Mouse (Mus musculus) CH12.LX (cell line): ENCODE measurements around the gene Ddx42. TPM values are rescaled to one million over a fixed set of nuclear protein-coding genes. Genes with fewer than 3 reads are reported as not detected.

Experiments used
- DNase-seq: peaks from one replicate; pipeline ENCODE4 v3.0.0-alpha.2; 2013; ENCODE audit errors: extremely low read depth
- H3K27ac ChIP-seq: 2 replicates; pipeline ENCODE4 v1.5.1; 2012; ENCODE audit warnings: low read depth, mild to moderate bottlenecking, control low read depth, moderate library complexity; ENCODE audit not compliant: insufficient read depth
- H3K27me3 ChIP-seq: replicated peaks from 2 replicates; pipeline ENCODE3; 2012; ENCODE audit warnings: inconsistent platforms
- H3K36me3 ChIP-seq, 2 experiments: replicated peaks in 1 of 2; 2 replicates each; pipeline versions ENCODE3 to v1.6.1; 2012; ENCODE audit warnings: inconsistent platforms in 1 of 2, low read length in 1 of 2, mild to moderate bottlenecking in 1 of 2, mixed read lengths in 1 of 2, moderate library complexity in 1 of 2; ENCODE audit not compliant: control insufficient read depth in 1 of 2, insufficient read depth in 1 of 2
- H3K4me1 ChIP-seq, 2 experiments: 2 replicates each; pipeline ENCODE4 v1.6.1; 2012; ENCODE audit warnings: inconsistent platforms in 1 of 2, moderate library complexity in 1 of 2; ENCODE audit not compliant: insufficient read depth in 2 of 2, control insufficient read depth in 1 of 2
- H3K4me2 ChIP-seq: 2 replicates; pipeline ENCODE4 v1.6.1; 2012; ENCODE audit warnings: low read depth, mild to moderate bottlenecking, control low read depth; ENCODE audit not compliant: poor library complexity, insufficient read depth, severe bottlenecking
- H3K4me3 ChIP-seq, 3 experiments: fragments of 150-350 bp in 1 of 3; sonication (generic) in 1 of 3; replicated peaks in 1 of 3; 2 replicates each; pipeline versions ENCODE3 to v1.5.1; 2011 to 2012; ENCODE audit warnings: low read depth in 2 of 3, low read length in 2 of 3, mild to moderate bottlenecking in 2 of 3, moderate library complexity in 2 of 3, control low read depth in 1 of 3, improper control_type of control experiment in 1 of 3, inconsistent platforms in 1 of 3, mixed read lengths in 1 of 3; ENCODE audit not compliant: poor library complexity in 1 of 3
- H3K79me2 ChIP-seq: replicated peaks from 2 replicates; pipeline ENCODE4 v1.6.1; 2012; ENCODE audit warnings: mild to moderate bottlenecking, moderate library complexity; ENCODE audit not compliant: control insufficient read depth, poor library complexity, insufficient read depth, severe bottlenecking; ENCODE audit errors: extremely low read depth
- H3K9ac ChIP-seq: 2 replicates; pipeline ENCODE4 v1.6.1; 2012; ENCODE audit warnings: low read depth, mild to moderate bottlenecking, control low read depth, moderate library complexity; ENCODE audit not compliant: insufficient read depth
- H3K9me3 ChIP-seq: replicated peaks from 2 replicates; pipeline ENCODE3; 2012; ENCODE audit warnings: low read length, inconsistent platforms, mixed read lengths
- CHD1 ChIP-seq: IDR thresholded peaks from 2 replicates; pipeline ENCODE4 v1.6.1; 2012; ENCODE audit warnings: low read depth, low read length, improper control_type of control experiment, inconsistent platforms
- CHD2 ChIP-seq: IDR thresholded peaks from 2 replicates; pipeline ENCODE4 v1.6.1; 2011; ENCODE audit warnings: low read length, improper control_type of control experiment
- CTCF ChIP-seq, 2 experiments: IDR thresholded peaks in 1 of 2; conservative IDR thresholded peaks in 1 of 2; 2 replicates each; pipeline ENCODE4 v1.5.1; 2011 to 2012; ENCODE audit warnings: low read depth in 2 of 2, low read length in 2 of 2, improper control_type of control experiment in 1 of 2, inconsistent platforms in 1 of 2, mild to moderate bottlenecking in 1 of 2, moderate library complexity in 1 of 2
- E2F4 ChIP-seq: IDR thresholded peaks from 2 replicates; pipeline ENCODE4 v1.6.1; 2011; ENCODE audit warnings: low read depth, low read length, improper control_type of control experiment; ENCODE audit not compliant: insufficient replicate concordance
- GABPA ChIP-seq: IDR thresholded peaks from 2 replicates; pipeline ENCODE4 v1.6.1; 2012; ENCODE audit warnings: low read depth, low read length, improper control_type of control experiment, inconsistent platforms; ENCODE audit not compliant: insufficient replicate concordance
- HCFC1 ChIP-seq: IDR thresholded peaks from 2 replicates; pipeline ENCODE4 v1.6.1; 2012; ENCODE audit warnings: low read depth, mild to moderate bottlenecking, inconsistent platforms, low read length, improper control_type of control experiment
- IRF4 ChIP-seq: IDR thresholded peaks from 2 replicates; pipeline ENCODE4 v1.6.1; 2014; ENCODE audit warnings: low read depth, mild to moderate bottlenecking, inconsistent platforms, low read length, improper control_type of control experiment
- MXI1 ChIP-seq: IDR thresholded peaks from 2 replicates; pipeline ENCODE4 v1.6.1; 2011; ENCODE audit warnings: mild to moderate bottlenecking, low read depth, low read length, improper control_type of control experiment
- MYC ChIP-seq: IDR thresholded peaks from 2 replicates; pipeline ENCODE4 v1.6.1; 2011; ENCODE audit warnings: low read depth, mild to moderate bottlenecking, improper control_type of control experiment, low read length
- NRF1 ChIP-seq: IDR thresholded peaks from 2 replicates; pipeline ENCODE4 v1.6.1; 2014; ENCODE audit warnings: low read depth, mild to moderate bottlenecking, inconsistent platforms, low read length, improper control_type of control experiment, moderate library complexity
- POLR2A ChIP-seq: IDR thresholded peaks from 2 replicates; pipeline ENCODE4 v1.6.1; 2011; ENCODE audit warnings: low read depth, mild to moderate bottlenecking, improper control_type of control experiment, low read length
- SIN3A ChIP-seq: IDR thresholded peaks from 2 replicates; pipeline ENCODE4 v1.6.1; 2012; ENCODE audit warnings: low read length, improper control_type of control experiment, inconsistent platforms
- SMC3 ChIP-seq: IDR thresholded peaks from 2 replicates; pipeline ENCODE4 v1.6.1; 2011; ENCODE audit warnings: low read depth, low read length, improper control_type of control experiment
- TBP ChIP-seq: conservative IDR thresholded peaks from 2 replicates; pipeline ENCODE4 v1.6.1; 2011; ENCODE audit warnings: low read depth, low read length, improper control_type of control experiment
- TCF12 ChIP-seq: IDR thresholded peaks from 2 replicates; pipeline ENCODE4 v1.6.1; 2014; ENCODE audit warnings: low read depth, mild to moderate bottlenecking, inconsistent platforms, low read length, improper control_type of control experiment
- UBTF ChIP-seq: IDR thresholded peaks from 2 replicates; pipeline ENCODE4 v1.6.1; 2012; ENCODE audit warnings: low read depth, mild to moderate bottlenecking, inconsistent platforms, low read length, improper control_type of control experiment, moderate library complexity
- ZKSCAN1 ChIP-seq: IDR thresholded peaks from 2 replicates; pipeline ENCODE4 v1.6.1; 2012; ENCODE audit warnings: low read depth, inconsistent platforms, low read length, improper control_type of control experiment, borderline replicate concordance
- ZNF384 ChIP-seq: IDR thresholded peaks from 2 replicates; pipeline ENCODE4 v1.6.1; 2012; ENCODE audit warnings: low read depth, low read length, improper control_type of control experiment, inconsistent platforms
- dilution Hi-C: fragments of 300-500 bp; cut with MboI; formaldehyde crosslinking; loops from 2 replicates; pipeline ENCODE4 v1.14.3; 2020; ENCODE audit warnings: low sequenced_read_pairs; ENCODE audit not compliant: extremely low pct_unique_long_range_greater_than_20kb, extremely low pct_ligation_motif_present
- in situ Hi-C: fragments of 300-500 bp; cut with MboI; formaldehyde crosslinking; loops from 3 replicates; pipeline ENCODE4 v1.14.3; 2019; ENCODE audit warnings: low sequenced_read_pairs, low pct_ligation_motif_present, low pct_unique_long_range_greater_than_20kb, mixed read lengths
- polyA plus RNA-seq: library from polyadenylated mRNA; unstranded; fragments of >175 nt; gene quantifications from 2 replicates; pipeline ENCODE4 v1.2.1, GENCODE M21; 2012; ENCODE audit warnings: low read depth; ENCODE audit not compliant: insufficient read length
- total RNA-seq, 2 experiments: library from RNA; depleted of rRNA; stranded (reverse); fragments of 300-350 nt in 1 of 2; fragments of >200 nt in 1 of 2; gene quantifications; 2 replicates each; pipeline ENCODE4 v1.2.3; 2012 to 2014

The Ddx42 gene
- total and polyA plus RNA-seq, 3 experiments, result 63.8 to 94.6 (median 65.5) TPM

DNA sequence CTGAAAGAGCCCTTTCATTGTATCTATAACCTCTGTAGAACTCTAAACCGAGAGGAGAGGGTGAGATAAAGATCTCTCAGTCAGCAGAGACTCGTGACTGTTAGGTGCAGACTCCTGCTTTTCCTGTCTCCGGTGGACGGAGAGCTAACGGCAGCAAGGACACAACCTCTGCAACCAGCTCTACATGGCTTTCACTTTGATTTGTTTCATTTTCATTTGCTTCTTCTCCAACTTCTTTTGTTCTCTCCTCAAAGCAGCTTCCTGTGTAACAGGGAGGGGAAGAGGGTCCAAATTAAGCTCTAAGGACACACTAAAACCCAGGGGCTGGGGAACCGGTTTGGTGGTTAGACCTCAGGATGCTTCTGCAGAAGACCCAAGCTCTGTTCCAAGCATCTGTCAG lies 16.0 kb upstream of the Ddx42 start:
- no peak overlapping the region for H3K9ac ChIP-seq
- H3K27me3 ChIP-seq, result no peaks in the 10 kb centered on the region
- peaks cover 51 to 73% of the 10 kb centered on the region in 2 experiments for H3K36me3 ChIP-seq
- DNase-seq, result no peak
- H3K4me1 ChIP-seq, result peaks cover 10 to 62% of the 10 kb centered on the region in 2 experiments
- no peaks in the 10 kb centered on the region for H3K9me3 ChIP-seq
- in situ Hi-C loops (no loop called here), dilution Hi-C loops (no loop called here)
- no peak overlapping the region for H3K4me3 ChIP-seq
- no peak overlapping the region for H3K27ac ChIP-seq
- peak overlapping the region; percentile 33; the same call in 1 of the 2 replicates for H3K4me2 ChIP-seq
- H3K79me2 ChIP-seq, result peaks cover 8% of the 10 kb centered on the region
- no peak for TF ChIP-seq GABPA
- no peak for TF ChIP-seq UBTF
- no peak for TF ChIP-seq TCF12

DNA sequence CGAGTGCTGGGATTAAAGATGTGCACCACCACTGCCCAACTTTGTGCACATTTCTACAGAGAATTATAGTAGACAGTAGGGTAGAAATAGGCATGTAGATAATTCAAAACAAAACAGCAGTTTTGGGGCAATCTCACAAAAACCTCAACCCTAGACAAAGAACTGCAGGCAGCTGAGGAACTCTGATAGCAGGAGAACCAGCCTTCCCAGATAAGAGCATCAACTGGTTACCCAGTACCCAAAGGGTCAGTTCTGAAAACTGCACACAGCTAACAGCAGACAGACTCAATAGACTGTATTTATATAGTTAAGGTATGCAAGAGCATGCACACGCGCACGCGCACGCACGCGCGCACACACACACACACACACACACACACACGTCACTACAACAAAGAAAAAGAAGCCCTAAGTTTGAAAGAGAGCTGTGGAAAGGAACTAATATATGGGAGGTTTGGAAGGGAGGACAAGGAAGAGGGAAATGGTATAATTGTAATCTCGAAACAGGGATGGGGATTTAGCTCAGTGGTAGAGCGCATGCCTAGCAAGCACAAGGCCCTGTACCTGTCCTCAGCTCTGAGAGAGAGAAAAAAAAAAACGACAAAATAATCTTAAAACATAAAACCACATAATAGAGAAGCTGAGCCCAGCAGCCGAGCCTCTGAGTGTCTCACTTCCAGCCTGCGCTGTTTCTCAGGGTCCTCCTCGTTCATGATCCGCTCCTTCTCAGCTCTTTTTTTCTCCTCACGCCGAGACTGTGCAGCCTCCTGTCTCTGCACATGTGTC lies 15.2 kb upstream of the Ddx42 start:
- no peak for DNase-seq
- dilution Hi-C loops, result no loop called here
- in situ Hi-C loops, result no loop called here

GRCm38 (mm10) chr11:106202123-106202465 lies 14.6 kb upstream of the Ddx42 start, which contains the start of gene Strada:
Gene Strada (minus strand): TSS chr11:106202168.
- H3K9me3 ChIP-seq, result no peaks in the 10 kb centered on the region

More for the DNA sequence above, 15.2 kb upstream of the Ddx42 start:
- H3K4me1 ChIP-seq, result peaks cover 10 to 60% of the 10 kb centered on the region in 2 experiments
- H3K9ac ChIP-seq, result peak overlapping the region; percentile 45
- peaks cover 8% of the 10 kb centered on the region for H3K79me2 ChIP-seq
- TF ChIP-seq TCF12 (no peak), ZNF384 (peak; percentile 5; the same call in 1 of the 2 replicates), CHD1 (no peak), E2F4 (no peak), TBP (no peak), MXI1 (no peak), CHD2 (no peak), NRF1 (peak; percentile 44; the same call in 1 of the 2 replicates), GABPA (no peak), CTCF (conservative IDR thresholded peaks at IDR 0.05 in 1 of 2, IDR thresholded peaks at IDR 0.05 in 1 of 2; ENCODE audit: low read depth in 2 of 2, low read length in 2 of 2) (no peak), ZKSCAN1 (no peak), MYC (peak; percentile 49; the same call in 1 of the 2 replicates), IRF4 (0 out of 2 replicates have a peak, but pooled peaks have one; percentile 1)
- H3K36me3 ChIP-seq, result peaks cover 53 to 75% of the 10 kb centered on the region in 2 experiments
- H3K9me3 ChIP-seq, result no peaks in the 10 kb centered on the region
- peak overlapping the region in 2 of 3 experiments; percentile 14 to 28 for H3K4me3 ChIP-seq
- peak overlapping the region; percentile 74 for H3K27ac ChIP-seq
- no peaks in the 10 kb centered on the region for H3K27me3 ChIP-seq
- H3K4me2 ChIP-seq, result peak overlapping the region; percentile 82

More at GRCm38 (mm10) chr11:106202123-106202465, 14.6 kb upstream of the Ddx42 start, which contains the start of gene Strada:
- TF ChIP-seq MXI1, result peak; percentile 63; the same call in 1 of the 2 replicates
- peak; percentile 80 for TF ChIP-seq SIN3A
- peak; percentile 49; the same call in 1 of the 2 replicates for TF ChIP-seq POLR2A
- TF ChIP-seq HCFC1, result no peak
- peak; percentile 30; the same call in 1 of the 2 replicates for TF ChIP-seq TCF12
- TF ChIP-seq SMC3, result no peak
- TF ChIP-seq TBP, result 0 out of 2 replicates have a peak, but pooled peaks have one; percentile 29
- TF ChIP-seq, all 38 proteins: peak for 5
- dilution Hi-C loops, result no loop called here
- peak; percentile 92 for DNase-seq
- Histone ChIP-seq H3K4me1 (peaks cover 10 to 55% of the 10 kb centered on the region in 2 experiments), H3K27ac (peak within 1 kb of the TSS; percentile 91), H3K36me3 (peaks cover 58 to 76% of the 10 kb centered on the region in 2 experiments), H3K79me2 (peaks cover 8% of the 10 kb centered on the region), H3K27me3 (no peaks in the 10 kb centered on the region), H3K9ac (peak within 1 kb of the TSS; percentile 45), H3K4me2 (peak within 1 kb of the TSS; percentile 82), H3K4me3 (peak within 1 kb of the TSS in 2 of 3 experiments; percentile 14 to 28)
- in situ Hi-C loops, result no loop called here
